Mouse (Mus musculus): Measurements from ENCODE around the gene Gm49405.
"Not testable (repeated sequence)": the region's sequence is repeated elsewhere in the genome, so short reads cannot be mapped to it uniquely, and the experiment has no call there.

Gm49405 gene

DNA sequence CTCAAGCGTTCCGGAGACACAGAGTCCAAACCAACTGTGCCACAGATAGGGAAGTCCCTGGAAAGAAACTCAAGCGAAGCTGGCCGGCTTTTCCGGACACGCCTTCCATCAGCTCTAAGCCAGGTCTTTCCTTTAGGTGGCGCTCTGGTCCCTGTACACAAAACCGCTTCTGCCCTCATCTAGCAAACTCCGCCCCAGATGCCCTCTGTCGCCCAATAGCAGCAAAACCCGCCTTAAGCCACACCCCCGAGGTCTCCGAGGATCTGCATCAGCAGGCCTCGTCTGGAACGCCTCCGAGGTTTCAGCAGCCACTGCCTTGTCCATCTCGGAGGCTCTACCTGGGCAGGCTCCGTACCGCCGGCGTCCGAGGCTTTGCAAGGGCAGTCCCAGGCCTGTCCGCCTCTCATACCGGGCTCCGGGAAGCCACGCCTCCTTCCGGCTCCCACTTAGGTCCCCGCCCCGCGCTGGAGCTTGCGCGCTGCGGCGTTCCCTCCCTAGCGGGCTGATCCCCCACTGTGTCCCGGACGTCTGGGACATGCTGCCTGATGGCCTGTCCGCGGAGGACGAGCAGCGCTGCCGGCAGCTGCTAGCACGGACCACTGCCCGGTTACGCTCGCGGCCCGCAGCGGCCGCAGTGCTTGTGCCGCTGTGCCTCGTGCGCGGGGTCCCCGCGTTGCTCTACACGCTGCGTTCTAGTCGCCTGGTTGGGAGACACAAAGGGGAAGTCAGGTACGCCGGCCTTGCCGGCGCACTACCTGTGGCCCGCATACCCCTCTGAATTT is at the start of gene Gm49405, which contains the start of gene Nudt8:
Gm49405 (plus strand) TSS at position 508 of the 782 bp plus-strand sequence.
Nudt8 (plus strand) TSS at position 462 of the 782 bp plus-strand sequence.
- peak; percentile 93 to 96 for DNase-seq

DNA sequence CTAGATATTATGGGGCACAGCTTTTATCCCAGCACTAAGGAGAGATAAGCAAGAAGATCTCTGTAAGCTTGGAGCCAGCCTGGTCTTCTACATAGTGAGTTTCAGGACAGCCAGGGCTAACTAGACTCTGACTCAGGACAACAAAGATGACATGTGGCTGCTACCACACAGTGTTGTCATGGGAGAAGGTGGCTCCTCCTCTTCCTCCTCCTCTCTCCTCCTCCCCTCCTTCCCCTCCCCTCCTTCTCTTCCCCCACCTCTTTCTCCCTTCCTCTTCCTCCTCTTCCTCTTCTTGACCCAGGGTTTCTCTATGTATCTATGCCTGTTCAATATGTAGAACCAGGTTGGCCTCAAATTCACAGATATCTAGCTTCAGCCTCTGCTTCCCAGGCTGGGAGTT is 49.0 kb upstream of the Gm49405 start:
- DNase-seq, result no peak

- DNase-seq, result no peak
These were observed 48.3 kb upstream of the Gm49405 start for GRCm38 (mm10) chr19:3952099-3952498.

DNA sequence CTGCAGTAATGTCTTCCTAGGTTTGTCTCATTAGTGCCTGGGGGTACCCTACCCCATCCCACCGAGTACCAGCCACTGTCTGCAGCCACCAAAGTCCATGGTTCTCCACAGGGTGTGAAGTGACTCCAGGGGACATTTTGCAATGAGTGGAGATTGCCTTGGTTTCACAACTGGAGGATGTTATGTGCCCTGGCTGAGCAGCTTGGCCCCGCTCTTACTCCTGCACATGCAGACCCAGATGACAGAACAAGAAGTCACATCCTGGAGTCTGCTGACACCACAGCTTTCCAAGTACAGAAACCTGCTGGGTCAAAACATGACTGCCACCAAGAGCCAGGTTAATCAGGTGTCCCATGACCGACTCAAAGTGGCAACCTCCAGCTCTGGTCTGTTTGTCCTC is 45.4 kb upstream of the Gm49405 start:
- no peak for DNase-seq

DNA sequence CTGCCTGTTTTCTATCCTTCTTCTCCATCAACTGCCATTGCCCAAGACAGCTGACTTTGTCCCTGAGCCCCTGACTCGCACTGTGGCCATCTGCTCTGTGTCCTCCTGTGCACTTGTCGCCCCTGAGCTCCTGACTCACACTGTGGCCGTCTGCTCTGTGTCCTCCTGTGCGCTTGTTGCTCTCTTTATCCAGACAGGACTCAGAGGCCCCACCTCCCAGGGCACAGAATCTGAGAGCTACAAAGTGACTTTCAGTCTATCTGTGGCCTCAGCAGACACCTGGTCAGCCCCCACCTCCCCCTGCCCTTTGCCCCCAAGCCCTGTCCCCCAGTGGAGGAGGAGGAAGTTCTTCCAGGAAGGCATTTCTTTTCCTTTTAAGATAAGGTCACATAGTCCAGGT is 44.6 kb upstream of the Gm49405 start:
- DNase-seq, result peak in 1 of 2 experiments; percentile 20

DNA sequence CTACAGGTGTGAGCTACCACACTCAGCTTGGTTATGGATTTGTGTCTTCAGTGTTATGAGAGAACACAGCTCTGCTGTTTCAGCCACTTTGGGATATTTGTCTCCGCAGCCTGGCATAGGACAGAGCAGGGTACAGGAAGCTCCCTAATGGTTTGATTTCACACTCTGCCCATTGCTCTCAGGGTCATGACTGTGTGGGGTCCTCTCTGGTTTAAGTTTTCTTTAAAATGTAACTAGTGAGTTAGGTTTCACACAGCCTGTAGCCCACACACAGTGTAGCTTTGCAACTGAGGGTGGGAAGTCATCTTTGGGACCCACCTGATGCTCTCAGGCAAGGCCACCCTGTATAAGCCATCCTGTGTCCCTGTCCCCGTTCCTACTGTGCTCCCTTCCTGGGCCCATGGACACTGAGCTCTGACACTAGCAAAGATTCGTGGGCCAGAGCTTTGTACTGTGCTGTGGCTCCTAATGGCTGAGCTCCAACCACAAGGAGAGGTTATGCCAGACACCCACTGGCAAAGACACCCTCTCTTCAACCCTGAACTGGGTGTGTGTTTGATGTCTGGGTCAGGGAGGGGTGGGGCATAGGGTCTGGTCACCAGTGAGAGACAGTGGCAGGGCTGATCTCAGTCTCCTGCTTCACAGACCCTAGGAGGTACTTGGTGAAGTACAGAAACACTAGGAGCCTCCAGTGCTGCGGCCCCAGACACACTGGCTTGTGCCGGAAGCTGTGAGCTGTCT is 43.0 kb upstream of the Gm49405 start:
- DNase-seq, result not testable (repeated sequence)

- DNase-seq, result no peak
These were observed 42.0 kb upstream of the Gm49405 start, which contains the start of gene Aldh3b3 for GRCm38 (mm10) chr19:3958470-3958869. Aldh3b3 (plus strand) TSS chr19:3958645.

GRCm38 (mm10) chr19:3959030-3959429 is 41.4 kb upstream of the Gm49405 start:
- DNase-seq, result no peak

DNA sequence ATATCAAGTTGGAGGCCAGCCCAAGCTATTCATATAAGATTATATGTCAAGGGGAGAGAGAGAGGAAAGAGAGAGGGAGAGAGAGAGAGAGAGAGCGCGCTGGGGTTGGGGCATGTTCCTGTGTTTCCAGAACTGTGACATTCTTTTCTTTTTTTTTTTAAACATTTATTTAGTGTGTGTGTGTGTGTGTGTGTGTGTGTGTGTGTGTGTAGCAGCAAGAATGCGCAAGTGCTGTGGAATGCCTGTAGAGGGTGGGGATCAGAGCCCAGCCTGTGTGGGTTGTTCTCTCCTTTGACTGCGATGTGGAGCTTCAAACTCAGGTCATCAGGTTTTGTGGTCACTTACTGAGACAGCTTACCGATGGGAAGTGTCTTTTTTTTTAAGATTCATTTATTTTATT is 40.2 kb upstream of the Gm49405 start:
- DNase-seq, result no peak

DNA sequence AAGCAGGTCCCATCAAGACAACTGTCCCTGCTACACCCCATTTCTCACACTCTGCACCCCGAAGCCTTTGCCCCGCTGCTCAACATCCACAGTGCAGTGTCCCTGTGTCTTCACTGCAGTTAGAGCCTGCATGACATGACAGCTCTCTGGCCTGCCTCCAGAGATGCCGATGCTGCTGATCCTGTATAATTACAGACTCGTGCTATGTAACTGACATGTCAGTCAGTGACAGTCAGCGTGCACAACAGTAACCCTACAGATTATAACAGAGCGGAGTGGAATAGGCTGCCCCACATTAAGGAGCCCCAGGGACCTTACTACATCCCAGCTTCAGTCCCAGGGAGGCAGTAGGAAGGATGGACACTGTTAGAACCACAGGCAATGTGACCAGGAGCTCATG is 38.6 kb upstream of the Gm49405 start:
- DNase-seq, result not testable (repeated sequence)

- DNase-seq, result no peak
These were observed 38.0 kb upstream of the Gm49405 start for GRCm38 (mm10) chr19:3962469-3962868.

- no peak for DNase-seq
These were observed 36.4 kb upstream of the Gm49405 start for GRCm38 (mm10) chr19:3964030-3964429.

DNA sequence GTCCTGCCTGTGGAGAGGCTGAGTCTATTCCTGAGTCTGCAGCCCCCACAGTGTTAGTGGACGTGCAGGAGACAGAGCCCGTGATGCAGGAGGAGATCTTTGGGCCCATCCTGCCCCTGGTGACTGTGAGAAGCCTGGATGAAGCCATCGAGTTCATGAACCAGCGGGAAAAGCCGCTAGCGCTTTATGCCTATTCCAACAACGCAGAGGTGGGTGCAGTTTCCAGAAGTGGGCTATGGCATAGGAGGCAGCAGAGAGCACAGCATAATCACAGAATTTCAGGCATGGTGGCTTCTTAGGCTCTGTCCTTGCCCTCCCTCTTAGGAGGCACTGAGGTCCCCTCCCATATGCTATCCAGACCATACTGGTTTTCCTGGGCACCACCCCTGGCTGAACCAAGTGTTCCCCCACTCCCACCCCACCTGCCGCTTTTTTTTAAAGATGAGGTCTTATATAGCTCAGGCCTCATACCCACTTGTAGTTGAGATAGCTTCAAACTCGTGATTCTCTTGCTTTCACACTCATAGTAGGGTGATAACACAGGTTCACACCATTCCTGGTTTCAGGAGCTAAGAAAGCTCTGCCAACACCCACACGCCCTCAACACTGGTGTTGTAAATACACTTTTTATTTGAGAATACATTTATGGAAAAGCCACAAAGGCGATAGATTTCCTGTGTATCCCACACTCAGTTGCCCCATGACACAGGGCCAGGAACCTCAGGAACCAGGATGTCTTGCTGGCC is 33.9 kb upstream of the Gm49405 start:
- DNase-seq, result no peak

GRCm38 (mm10) chr19:3967258-3967657 is 33.2 kb upstream of the Gm49405 start:
- DNase-seq, result no peak

DNA sequence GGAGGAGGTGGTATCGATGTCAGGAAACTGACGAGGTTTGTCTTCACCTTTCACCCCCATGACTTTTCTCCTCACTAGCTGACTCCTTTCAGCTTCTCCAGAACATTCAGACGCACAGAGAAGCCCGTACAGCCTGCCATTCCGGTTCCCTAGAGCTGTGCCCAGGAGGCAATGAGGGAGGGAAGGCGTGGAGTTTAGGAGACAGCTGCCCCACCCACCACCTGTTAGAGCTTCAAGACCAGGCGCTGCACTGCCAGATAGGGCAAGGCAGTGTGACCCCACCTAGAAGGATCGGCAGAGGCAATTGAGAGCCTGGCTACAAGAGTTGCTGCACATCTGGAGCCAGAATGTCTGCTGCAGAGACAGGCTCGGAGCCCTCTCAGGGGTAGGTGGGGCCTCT is 28.2 kb upstream of the Gm49405 start, which contains the start of gene Aldh3b2:
Aldh3b2 (plus strand) TSS at position 100 of the 400 bp plus-strand sequence.
- DNase-seq, result no peak

- DNase-seq, result not testable (repeated sequence)
These were observed 25.8 kb upstream of the Gm49405 start for GRCm38 (mm10) chr19:3974608-3975007.

DNA sequence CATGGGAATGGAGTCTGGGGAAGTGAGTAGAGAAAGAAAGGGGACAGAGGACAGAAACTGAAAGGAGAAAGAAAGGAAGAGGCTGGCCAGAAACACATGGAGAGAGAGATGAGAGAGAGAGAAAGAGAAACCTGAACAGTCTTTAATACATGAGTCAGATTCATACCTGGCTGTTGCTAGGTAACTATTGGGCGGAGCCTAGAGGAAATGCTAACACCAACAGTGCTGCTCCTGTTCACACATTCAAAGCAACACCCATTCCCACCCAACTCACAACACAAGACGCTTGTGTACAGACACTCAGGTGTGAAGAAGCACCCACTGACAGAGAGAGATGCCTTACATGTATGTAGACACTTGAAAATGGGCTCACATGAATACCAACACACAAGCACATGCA is 24.6 kb upstream of the Gm49405 start:
- DNase-seq, result no peak

- DNase-seq, result peak; percentile 73 to 83
These were observed 20.1 kb upstream of the Gm49405 start for GRCm38 (mm10) chr19:3980309-3980708.

DNA sequence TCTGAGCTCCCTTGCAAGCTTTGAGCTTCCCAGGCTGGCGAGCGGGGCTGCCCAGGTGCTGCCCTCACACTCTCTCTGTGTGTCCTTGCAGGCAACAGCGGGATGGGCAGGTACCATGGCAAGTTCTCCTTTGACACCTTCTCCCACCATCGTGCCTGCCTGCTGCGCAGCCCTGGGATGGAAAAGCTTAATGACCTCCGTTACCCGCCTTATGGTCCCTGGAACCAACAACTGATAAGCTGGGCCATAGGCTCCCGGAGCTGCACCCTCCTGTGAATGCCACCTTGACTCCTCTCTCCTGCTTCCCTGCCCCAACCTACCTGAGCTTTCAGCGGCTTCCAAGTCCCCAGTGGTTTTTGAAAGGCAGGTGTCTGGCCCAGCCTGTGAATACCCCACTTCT is 19.5 kb upstream of the Gm49405 start:
- DNase-seq, result no peak

- DNase-seq, result no peak
These were observed 16.8 kb upstream of the Gm49405 start for GRCm38 (mm10) chr19:3983527-3984200.

DNA sequence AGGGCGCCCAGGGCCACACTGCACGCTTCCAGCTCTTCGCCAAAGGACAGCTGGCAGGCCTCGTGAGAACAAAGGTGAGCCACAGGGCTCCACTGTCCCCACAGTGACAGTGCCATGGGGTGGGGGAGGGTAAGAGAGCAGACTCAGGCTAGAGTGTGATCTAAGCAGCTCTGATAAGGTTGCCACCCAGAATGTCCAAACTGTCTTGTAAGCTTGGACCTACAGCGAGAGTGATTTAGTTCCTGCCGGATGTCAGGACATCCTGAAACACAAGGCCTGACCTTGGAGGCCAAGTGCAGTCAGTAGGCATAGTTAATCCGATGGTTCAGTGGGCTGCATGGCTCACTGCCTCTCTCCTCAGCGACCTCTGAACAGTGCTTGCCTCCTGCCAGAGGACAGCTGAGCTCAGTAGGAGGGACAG is 15.2 kb upstream of the Gm49405 start:
- DNase-seq, result no peak

DNA sequence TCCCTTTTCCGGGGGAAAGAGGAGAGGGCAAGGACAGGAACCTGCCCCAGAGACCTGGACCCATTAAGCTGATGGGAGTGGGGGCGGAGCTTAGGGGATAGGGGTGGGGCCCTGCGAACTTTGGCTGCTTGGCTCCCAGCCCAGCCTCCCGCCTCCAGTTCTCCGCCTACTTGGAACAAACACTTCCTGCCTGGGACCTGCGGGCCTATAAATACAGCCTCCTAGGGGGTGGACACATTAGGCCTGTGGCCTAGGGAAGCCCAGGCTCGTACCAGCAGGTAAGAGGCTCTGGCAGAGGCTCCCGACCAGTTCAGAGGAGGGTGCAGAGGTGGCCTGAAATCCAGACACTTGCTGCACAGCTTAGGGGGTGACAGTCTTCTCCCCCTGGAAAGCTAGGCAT is 14.1 kb upstream of the Gm49405 start, which contains the start of gene Acy3:
Acy3 (plus strand) TSS at position 237 of the 400 bp plus-strand sequence.
- peak in 1 of 2 experiments; percentile 36 for DNase-seq
